Mouse (Mus musculus) liver (tissue): ENCODE results near the gene Stx6.

Experiments
- DNase-seq: peaks from one replicate; pipeline ENCODE4 v3.0.0-alpha.2; 2020; ENCODE audit warnings: mixed read lengths

Gene Stx6

DNA sequence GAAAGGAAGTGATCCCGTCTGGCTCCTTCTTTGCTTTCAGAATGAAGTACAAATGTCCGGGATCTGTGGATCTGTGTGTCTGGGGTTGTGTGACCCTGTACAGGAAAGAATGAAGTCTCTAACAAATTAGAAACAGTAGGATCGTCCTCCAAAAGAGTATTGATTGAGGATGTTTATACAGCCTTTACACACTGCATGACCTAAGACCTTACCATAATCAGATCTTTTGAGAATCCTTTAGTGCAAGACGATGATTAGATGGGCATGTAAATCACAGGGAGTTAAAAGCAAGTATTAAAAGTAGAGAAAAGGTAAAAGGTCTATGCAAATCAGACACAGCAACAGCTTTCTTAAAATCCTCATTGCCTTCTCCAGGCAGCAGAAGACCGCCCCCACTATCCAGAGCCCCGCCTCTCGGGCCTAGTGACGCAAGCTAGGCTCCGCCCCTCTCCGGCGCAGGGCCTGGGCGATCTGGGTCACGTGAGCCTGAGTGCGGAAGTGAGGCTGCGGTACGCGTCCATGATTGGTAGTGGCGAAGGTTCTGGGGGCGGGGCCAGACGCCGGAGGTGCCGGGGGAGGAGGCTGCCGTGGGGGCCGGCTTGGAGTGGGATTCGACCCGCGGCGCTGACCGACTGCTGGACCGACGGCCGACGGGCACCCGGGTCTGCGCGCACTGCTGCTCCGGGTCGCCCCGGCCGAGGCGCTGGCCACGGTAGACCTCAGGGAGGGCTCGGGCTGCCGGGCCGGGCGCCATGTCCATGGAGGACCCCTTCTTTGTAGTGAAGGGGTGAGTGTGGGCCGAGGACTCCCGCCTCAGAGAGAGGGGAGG is at the start of gene Stx6:
TSS of gene Stx6 (plus strand) at position 575 of the 829 bp plus-strand sequence.
- peak; percentile 99 for DNase-seq

- DNase-seq: no peak
These were observed 48.8 kb upstream of the Stx6 start for GRCm38 (mm10) chr1:155109387-155110350.

GRCm38 (mm10) chr1:155111491-155111890 is 47.0 kb upstream of the Stx6 start:
- DNase-seq: no peak

- no peak for DNase-seq
These were observed 46.4 kb upstream of the Stx6 start for GRCm38 (mm10) chr1:155112118-155112517.

DNA sequence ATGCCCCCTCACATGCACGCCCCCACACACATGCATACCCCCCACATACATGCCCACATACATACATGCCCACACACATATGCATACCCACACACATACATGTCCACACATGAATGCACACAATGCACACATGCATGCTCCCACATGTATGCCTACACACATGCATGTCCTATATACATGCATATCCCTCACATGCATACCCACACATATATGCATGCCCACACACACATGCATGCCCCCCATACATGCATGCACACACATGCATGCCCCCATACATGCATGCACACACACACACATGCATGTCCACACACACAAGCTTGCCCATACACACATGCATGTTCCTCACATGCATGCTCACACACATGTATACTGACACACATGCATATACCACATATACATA is 45.6 kb upstream of the Stx6 start:
- DNase-seq: no peak

DNA sequence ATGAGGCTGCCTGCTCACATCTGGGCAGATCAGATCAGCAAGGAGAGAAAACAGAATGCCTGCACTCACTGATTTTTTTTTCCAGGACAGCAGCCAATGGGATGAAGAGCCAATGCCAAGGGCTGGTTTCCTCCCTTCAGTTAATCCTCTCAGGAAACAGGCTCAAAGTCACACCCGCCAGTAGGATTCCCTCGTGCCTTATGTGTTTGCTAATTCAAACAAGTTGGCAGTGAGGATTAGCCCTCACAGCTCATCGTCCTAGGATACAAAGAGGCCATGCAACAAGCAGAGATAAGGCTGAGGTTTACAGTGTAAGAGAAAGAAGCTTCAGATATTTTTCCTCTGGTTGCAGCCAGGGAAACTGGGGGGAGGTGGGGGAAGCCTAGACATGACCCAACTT is 44.6 kb upstream of the Stx6 start:
- no peak for DNase-seq

- DNase-seq: no peak
These were observed 38.8 kb upstream of the Stx6 start for GRCm38 (mm10) chr1:155119719-155120118.

DNA sequence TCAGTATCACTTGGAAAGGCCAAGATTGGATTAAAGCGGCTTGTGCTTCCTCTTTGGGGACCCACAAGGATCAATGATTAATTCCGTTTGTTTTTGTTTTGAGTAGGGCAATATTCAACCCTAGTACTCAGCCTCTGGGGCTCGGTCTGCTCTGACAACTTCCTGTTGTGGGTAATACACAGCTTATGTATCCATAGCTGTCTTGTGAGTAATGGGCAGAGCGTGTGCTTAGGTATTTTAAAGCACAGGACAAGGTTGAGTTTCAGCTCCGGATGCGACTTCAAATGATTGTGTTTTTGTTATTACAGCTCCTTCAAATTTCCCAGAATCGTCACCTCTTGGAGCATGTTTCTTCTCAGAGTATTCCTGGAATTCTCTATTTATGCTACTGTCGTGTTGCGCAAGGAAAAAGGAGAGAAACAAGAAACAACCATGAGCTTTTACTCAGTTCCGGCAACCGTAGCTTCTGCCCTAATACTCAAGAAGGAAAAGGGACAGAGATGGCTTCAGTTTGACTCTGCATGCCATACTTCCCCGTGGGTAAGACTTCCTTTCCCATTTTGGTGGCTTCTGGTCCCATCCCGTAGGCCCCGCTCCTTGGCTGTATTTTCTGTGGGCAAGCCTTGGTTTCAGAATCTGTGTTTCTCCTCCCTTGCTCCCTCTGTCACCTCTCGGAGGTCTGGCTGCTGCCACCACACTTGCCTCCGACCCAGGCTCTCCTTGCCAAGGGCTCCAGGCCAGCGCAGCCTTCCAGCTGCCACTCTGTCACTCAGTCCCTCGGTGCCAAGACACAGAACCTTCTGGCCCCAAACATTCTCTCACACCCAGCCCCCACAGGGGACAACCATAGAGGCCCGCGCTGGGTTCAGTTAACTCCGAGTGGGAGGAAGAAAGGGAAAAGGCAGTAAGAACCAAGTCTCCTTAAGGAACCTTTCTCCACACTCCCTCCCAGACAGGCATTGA is 36.3 kb upstream of the Stx6 start:
- no peak for DNase-seq

GRCm38 (mm10) chr1:155124397-155124796 is 34.1 kb upstream of the Stx6 start:
- DNase-seq: no peak

- DNase-seq: no peak
These were observed 31.8 kb upstream of the Stx6 start for GRCm38 (mm10) chr1:155126716-155127115.

- DNase-seq: no peak
These were observed 31.0 kb upstream of the Stx6 start for GRCm38 (mm10) chr1:155127429-155127934.

GRCm38 (mm10) chr1:155134866-155135265 is 23.6 kb upstream of the Stx6 start:
- no peak for DNase-seq

DNA sequence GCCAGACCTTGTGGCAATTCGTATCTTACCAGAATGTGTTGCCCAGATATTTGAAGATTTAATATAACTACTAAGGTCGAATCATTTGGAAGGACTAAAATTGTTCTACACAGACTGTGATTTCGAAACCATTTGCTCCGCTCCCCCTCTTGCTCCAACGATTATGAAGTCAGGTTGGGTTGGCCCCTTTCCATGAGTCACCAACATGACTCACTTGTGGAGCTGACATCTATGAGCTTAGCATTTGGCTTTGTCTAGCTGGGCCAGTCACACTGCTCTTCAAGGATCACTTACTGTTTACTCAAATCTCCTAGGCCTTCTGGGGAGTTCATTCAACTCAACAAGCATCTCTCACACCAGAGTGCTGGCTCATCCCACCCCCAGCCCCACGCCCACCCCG is 19.7 kb upstream of the Stx6 start:
- DNase-seq: no peak

DNA sequence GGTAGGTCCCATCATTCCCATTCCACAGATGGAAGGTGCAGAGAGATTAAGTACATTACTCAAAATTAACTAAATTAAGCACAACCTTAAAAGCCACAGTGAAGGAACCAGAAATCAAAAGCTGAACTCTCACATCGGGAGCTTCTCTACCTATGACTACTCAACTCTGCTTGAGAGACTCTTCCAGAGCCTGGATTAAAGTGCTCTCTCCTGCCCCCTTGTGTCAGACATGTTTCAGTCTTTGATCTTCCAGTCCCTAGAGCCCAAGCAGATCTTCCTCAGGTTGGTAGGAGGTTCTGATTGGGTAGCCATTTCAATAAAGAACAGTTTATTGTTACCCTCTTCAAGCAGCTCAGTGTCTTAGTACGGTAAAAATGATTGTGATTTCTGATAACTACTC is 18.4 kb upstream of the Stx6 start:
- peak; percentile 68 for DNase-seq

DNA sequence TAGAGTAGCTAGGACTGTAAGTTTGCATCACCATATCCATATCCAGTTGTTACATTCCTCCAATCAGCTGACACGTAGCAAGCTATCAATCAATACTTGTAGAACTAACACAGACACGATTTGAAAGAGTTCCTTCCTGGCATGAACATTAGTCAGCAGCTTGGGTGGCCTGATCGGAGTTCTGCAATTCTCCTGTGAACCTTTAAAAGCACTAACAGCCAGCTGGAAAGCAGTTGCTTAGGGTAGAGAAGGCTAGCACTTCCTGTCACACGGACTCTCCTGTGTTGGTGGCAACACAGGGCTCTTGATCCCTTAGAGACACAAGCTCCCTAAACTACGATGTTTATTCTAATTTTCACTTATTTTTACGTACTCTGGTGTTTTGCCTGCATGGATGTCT is 12.9 kb upstream of the Stx6 start:
- no peak for DNase-seq

DNA sequence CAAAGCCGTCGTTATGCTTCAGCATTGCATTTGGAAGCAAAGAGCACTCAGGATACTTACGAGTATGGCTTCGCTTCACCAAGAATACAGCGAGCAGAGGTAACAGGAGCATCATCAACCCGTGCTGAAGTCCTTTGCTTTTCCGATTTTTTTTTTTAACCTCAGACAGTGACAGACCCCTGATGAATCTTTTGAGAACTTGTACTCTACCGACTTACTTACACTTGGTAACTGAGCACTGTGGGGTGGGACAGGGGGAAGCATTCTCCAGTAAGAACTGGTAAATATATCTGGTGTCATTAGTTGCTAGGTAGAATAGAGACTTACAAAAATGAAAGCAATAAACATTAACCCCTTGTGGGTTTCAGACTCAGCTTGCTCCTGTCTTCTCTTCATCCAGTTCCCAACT is 11.9 kb upstream of the Stx6 start, which contains the start of gene Mr1:
TSS of gene Mr1 (minus strand) at position 243 of the 409 bp plus-strand sequence.
- peak; percentile 9 for DNase-seq

- DNase-seq: no peak
These were observed 11.3 kb upstream of the Stx6 start for GRCm38 (mm10) chr1:155147228-155147627.

DNA sequence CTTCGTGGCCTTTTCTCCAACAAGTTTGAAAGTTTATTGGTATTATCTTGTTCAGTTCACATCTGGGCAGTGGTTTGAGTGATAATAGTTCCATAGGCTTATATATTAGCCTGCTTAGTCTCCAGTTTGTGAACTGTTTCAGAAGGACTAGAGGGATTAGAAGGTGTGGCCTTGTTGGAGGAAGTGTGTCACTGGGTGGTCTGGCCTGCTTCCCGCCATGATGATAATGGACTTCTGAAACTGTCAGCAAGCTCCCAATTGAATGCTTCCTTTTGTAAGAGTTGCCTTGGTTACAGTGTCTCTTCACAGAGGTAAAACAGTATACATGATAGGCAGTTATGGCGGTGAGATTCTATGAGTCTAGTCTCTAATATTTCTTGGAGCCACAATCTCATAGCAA is 9.1 kb upstream of the Stx6 start:
- no peak for DNase-seq

- DNase-seq: no peak
These were observed 7.7 kb upstream of the Stx6 start for GRCm38 (mm10) chr1:155150821-155151220.

GRCm38 (mm10) chr1:155153906-155154305 is 4.6 kb upstream of the Stx6 start:
- no peak for DNase-seq

GRCm38 (mm10) chr1:155158970-155159484 is 512 bp downstream of the Stx6 start:
- DNase-seq: peak; percentile 53

DNA sequence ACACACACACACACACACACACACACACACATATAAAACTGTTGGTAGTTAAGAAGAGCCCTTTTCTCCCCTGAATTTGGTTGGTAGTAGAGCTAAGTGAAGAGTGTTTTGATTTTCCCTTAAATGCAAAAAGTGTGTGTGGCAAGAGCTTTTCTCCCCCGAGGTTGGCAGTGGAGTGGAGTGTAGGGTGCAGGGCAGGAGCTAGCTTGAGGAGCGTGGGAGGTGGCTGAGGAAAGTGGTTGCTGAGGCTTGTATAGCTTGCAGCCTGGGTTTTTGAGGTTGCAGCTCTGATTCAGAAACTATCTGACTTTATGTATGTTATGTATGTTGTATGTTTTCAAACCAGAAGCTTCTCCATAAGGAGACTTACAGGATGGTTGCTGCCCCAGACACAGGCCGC is 8.9 kb downstream of the Stx6 start:
- no peak for DNase-seq
